Mouse (Mus musculus) E14TG2a.4 (cell line): ENCODE data around the gene Mybph.
A peak's percentile ranks its signal among the peaks of the same experiment; 100 is the strongest.

ENCODE experiments used
- H3K27me3 ChIP-seq: 2 replicates; pipeline ENCODE4 v1.6.1; 2014; ENCODE audit warnings: low read length, control low read depth; ENCODE audit not compliant: insufficient read depth
- H3K36me3 ChIP-seq: 2 replicates; pipeline ENCODE4 v1.6.1; 2014; ENCODE audit warnings: low read length, control low read depth; ENCODE audit not compliant: insufficient read depth
- H3K4me1 ChIP-seq: replicated peaks from 2 replicates; pipeline ENCODE4 v1.6.1; 2014; ENCODE audit warnings: low read depth, low read length, control low read depth
- H3K4me3 ChIP-seq: replicated peaks from 2 replicates; pipeline ENCODE4 v1.5.1; 2014; ENCODE audit warnings: mild to moderate bottlenecking, low read length
- H3K9me3 ChIP-seq: 2 replicates; pipeline ENCODE4 v1.6.1; 2014; ENCODE audit warnings: low read length, control low read depth
- CTCF ChIP-seq: conservative IDR thresholded peaks from 2 replicates; pipeline ENCODE4 v1.5.1; 2014; ENCODE audit warnings: low read length
- NANOG ChIP-seq: IDR thresholded peaks from 2 replicates; pipeline ENCODE4 v1.6.1; 2014; ENCODE audit warnings: borderline replicate concordance, low read length, mixed read lengths
- POU5F1 ChIP-seq: IDR thresholded peaks from 2 replicates; pipeline ENCODE4 v1.6.1; 2014; ENCODE audit warnings: low read length, borderline replicate concordance

The Mybph gene

GRCm38 (mm10) chr1:134217028-134217481 lies 23.8 kb downstream of the Mybph start:
- no peaks in the 10 kb centered on the region for H3K36me3 ChIP-seq
- H3K27me3 ChIP-seq, result peaks cover 45% of the 10 kb centered on the region
- no peaks in the 10 kb centered on the region for H3K9me3 ChIP-seq
- peak overlapping the region; percentile 26; the same call in 1 of the 2 replicates for H3K4me3 ChIP-seq
- TF ChIP-seq NANOG (no peak), POU5F1 (no peak), CTCF (no peak)
- H3K4me1 ChIP-seq, result peaks cover 46% of the 10 kb centered on the region

GRCm38 (mm10) chr1:134217942-134218341 lies 24.7 kb downstream of the Mybph start:
- TF ChIP-seq CTCF (no peak), NANOG (no peak), POU5F1 (no peak)
- Histone ChIP-seq H3K27me3 (peaks cover 42% of the 10 kb centered on the region), H3K36me3 (no peaks in the 10 kb centered on the region), H3K4me3 (no peak overlapping the region), H3K9me3 (no peaks in the 10 kb centered on the region), H3K4me1 (peaks cover 46% of the 10 kb centered on the region)

GRCm38 (mm10) chr1:134219608-134220007 lies 26.4 kb downstream of the Mybph start:
- no peaks in the 10 kb centered on the region for H3K36me3 ChIP-seq
- no peaks in the 10 kb centered on the region for H3K9me3 ChIP-seq
- H3K4me3 ChIP-seq, result no peak overlapping the region
- H3K27me3 ChIP-seq, result peaks cover 43% of the 10 kb centered on the region
- TF ChIP-seq CTCF, result no peak
- TF ChIP-seq NANOG, result no peak
- TF ChIP-seq POU5F1, result no peak
- peaks cover 44% of the 10 kb centered on the region for H3K4me1 ChIP-seq

- Histone ChIP-seq H3K27me3 (peaks cover 50% of the 10 kb centered on the region), H3K4me3 (no peak overlapping the region), H3K36me3 (no peaks in the 10 kb centered on the region), H3K9me3 (no peaks in the 10 kb centered on the region), H3K4me1 (peaks cover 31% of the 10 kb centered on the region)
- no peak for TF ChIP-seq CTCF
- no peak for TF ChIP-seq NANOG
- no peak for TF ChIP-seq POU5F1
Measured at GRCm38 (mm10) chr1:134221172-134221571, 27.9 kb downstream of the Mybph start.

- Histone ChIP-seq H3K36me3 (no peaks in the 10 kb centered on the region), H3K4me1 (peaks cover 20% of the 10 kb centered on the region), H3K27me3 (peaks cover 60% of the 10 kb centered on the region), H3K4me3 (no peak overlapping the region), H3K9me3 (no peaks in the 10 kb centered on the region)
- TF ChIP-seq CTCF, result no peak
- no peak for TF ChIP-seq POU5F1
- no peak for TF ChIP-seq NANOG
Measured at GRCm38 (mm10) chr1:134222122-134223055, 29.1 kb downstream of the Mybph start.

- Histone ChIP-seq H3K4me3 (no peak overlapping the region), H3K36me3 (no peaks in the 10 kb centered on the region), H3K4me1 (peaks cover 8% of the 10 kb centered on the region), H3K9me3 (no peaks in the 10 kb centered on the region), H3K27me3 (peaks cover 47% of the 10 kb centered on the region)
- TF ChIP-seq POU5F1, result no peak
- TF ChIP-seq CTCF, result no peak
- no peak for TF ChIP-seq NANOG
Measured at GRCm38 (mm10) chr1:134224649-134225227, 31.5 kb downstream of the Mybph start.

GRCm38 (mm10) chr1:134225375-134225774 lies 32.1 kb downstream of the Mybph start:
- TF ChIP-seq NANOG (no peak), CTCF (no peak), POU5F1 (no peak)
- Histone ChIP-seq H3K4me3 (no peak overlapping the region), H3K36me3 (no peaks in the 10 kb centered on the region), H3K4me1 (peaks cover 8% of the 10 kb centered on the region), H3K9me3 (no peaks in the 10 kb centered on the region), H3K27me3 (peaks cover 52% of the 10 kb centered on the region)

- peaks cover 61% of the 10 kb centered on the region for H3K27me3 ChIP-seq
- H3K36me3 ChIP-seq, result no peaks in the 10 kb centered on the region
- H3K4me1 ChIP-seq, result peaks cover 8% of the 10 kb centered on the region
- H3K9me3 ChIP-seq, result no peaks in the 10 kb centered on the region
- TF ChIP-seq CTCF, result no peak
- TF ChIP-seq POU5F1, result no peak
- TF ChIP-seq NANOG, result no peak
- H3K4me3 ChIP-seq, result no peak overlapping the region
Measured at GRCm38 (mm10) chr1:134226739-134227138, 33.5 kb downstream of the Mybph start.
